Mouse (Mus musculus): Measurements from ENCODE around the gene Col13a1.

- TF ChIP-seq CTCF (IDR thresholded peaks at IDR 0.05; ENCODE audit: low read depth) (no peak), EP300 (IDR thresholded peaks at IDR 0.05; ENCODE audit: low read depth) (no peak)
Measured at GRCm38 (mm10) chr10:61827950-61828936, 150.7 kb downstream of the Col13a1 start.

Measured in liver, embryonic 14.5 days (tissue).